Mouse (Mus musculus) brain, adult 2 months (tissue): ENCODE measurements at regions not wholly inside any gene's neighbourhood (a gene's known extent, or its start where the extent isn't known, plus 50 kb on each side); places are given as distances from the start of the nearest gene placed in this dataset.

Experiments used
- DNase-seq: peaks from one replicate; pipeline ENCODE4 v3.0.0; 2011; ENCODE audit warnings: low read depth, low spot score

DNA sequence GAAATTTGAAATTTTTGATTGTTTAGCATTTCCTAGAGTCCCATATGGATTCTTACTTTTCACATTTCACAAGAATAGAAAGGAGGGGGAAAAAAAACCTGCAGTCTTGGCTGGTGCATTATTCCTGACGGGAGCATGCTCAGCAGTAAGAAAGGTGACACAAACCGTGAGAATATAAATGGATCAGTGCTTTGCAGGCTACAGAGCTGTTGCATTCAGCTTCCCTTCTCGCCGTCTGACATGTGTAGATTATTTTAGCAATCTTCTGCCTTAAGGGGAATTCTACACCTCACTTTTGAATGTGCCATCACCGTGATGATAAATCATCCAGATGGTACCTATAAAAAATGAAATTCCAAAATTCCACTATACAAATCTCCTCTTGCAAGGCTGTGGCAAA lies 55.3 kb downstream of the Crygf start:
- DNase-seq: peak; percentile 72

DNA sequence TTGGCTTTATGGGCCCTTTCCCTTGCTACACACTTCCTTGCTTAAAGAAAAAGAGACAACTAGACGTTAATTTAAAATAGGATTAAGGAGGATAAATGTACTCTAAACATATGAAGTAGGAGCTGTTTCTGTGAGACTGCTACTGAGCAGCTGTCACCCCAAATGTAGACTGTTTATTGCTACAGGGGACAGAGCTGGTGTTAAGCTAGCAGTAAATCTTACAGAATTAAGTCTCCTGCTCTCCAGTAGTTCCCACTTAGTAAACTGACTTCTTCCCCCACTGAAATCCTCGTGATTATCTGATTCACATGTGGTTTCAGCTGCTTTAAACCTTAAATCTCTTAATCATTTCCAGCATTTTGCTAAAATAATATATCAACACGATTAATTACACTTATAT lies 74.1 kb downstream of the Crygf start:
- no peak for DNase-seq

DNA sequence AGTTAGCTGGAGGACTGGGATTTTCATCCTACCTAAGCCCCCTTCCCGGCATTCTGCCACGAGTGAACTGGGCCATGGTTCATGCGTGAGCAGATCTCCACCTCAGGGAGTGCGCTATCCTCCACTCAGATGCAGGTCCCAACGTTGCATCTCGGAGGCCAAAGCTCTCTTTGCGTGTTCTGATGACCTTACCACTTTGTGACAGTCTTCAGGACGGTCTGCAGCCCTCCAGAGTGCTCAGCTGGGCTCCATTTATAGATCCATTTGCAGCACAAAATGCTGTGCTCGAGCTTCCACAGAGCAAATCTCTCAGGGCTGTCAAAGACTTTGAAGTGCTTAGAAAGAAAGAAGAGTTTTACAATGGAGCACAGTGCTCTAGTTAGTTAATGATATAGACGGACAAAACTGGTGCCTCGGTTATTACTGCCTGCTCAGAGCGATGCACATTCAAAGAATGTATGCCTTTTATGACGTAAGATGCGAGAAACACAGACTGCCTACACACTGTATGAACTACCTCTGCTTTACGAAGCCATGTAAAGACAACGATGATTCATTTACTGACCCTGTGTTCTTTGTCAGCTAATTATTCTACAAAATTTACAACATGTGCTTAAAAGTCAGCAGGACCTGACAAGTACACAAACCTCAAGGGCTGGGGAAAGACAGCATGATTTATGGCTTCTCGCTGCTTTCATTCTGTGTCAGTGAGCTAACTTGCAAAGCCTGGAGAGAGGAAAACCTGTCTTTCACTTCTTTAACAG lies 77.8 kb downstream of the Crygf start:
- DNase-seq: peak; percentile 14
